Mouse (Mus musculus) kidney, postnatal 0 days (tissue): ENCODE measurements at regions not wholly inside any gene's neighbourhood (a gene's known extent, or its start where the extent isn't known, plus 50 kb on each side); places are given as distances from the start of the nearest gene placed in this dataset.

Experiments used
- ATAC-seq: fragments of 200-750 bp; cut with Nextera tagmentation; replicated peaks from 2 replicates; pipeline ENCODE4 v1.8.0; 2017; ENCODE audit warnings: low read depth, moderate number of reproducible peaks, moderate TSS enrichment, moderate library complexity; ENCODE audit not compliant: low FRiP score
- DNase-seq: peaks from one replicate; pipeline ENCODE4 v3.0.0-alpha.2; 2016; ENCODE audit warnings: low spot score
- H3K27ac ChIP-seq: fragments of 300-500 bp; sonication (generic); 2 replicates; pipeline ENCODE4 v1.5.1; 2014; ENCODE audit warnings: mild to moderate bottlenecking
- H3K27me3 ChIP-seq: fragments of 300-500 bp; sonication (generic); 2 replicates; pipeline ENCODE4 v1.6.1; 2014; ENCODE audit warnings: low read length, mixed read lengths; ENCODE audit not compliant: insufficient read depth
- H3K36me3 ChIP-seq: fragments of 300-500 bp; sonication (generic); 2 replicates; pipeline ENCODE4 v1.6.1; 2014; ENCODE audit warnings: low read length, mixed read lengths; ENCODE audit not compliant: insufficient read depth
- H3K4me1 ChIP-seq: fragments of 300-500 bp; sonication (generic); replicated peaks from 2 replicates; pipeline ENCODE4 v1.6.1; 2014; ENCODE audit warnings: antibody characterized with exemption, low read length, mixed read lengths; ENCODE audit not compliant: insufficient read depth
- H3K4me2 ChIP-seq: fragments of 300-500 bp; sonication (generic); 2 replicates; pipeline ENCODE4 v1.6.1; 2014; ENCODE audit warnings: mild to moderate bottlenecking, low read length, moderate library complexity, mixed read lengths
- H3K4me3 ChIP-seq: fragments of 300-500 bp; sonication (generic); replicated peaks from 2 replicates; pipeline ENCODE4 v1.5.1; 2014; ENCODE audit warnings: low read depth, low read length
- H3K9ac ChIP-seq: fragments of 300-500 bp; sonication (generic); 2 replicates; pipeline ENCODE4 v1.6.1; 2014; ENCODE audit warnings: low read depth, low read length
- H3K9me3 ChIP-seq: fragments of 300-500 bp; sonication (generic); replicated peaks from 2 replicates; pipeline ENCODE4 v1.6.1; 2016; ENCODE audit warnings: low read length, inconsistent platforms, mixed read lengths
- CTCF ChIP-seq: IDR thresholded peaks from 2 replicates; pipeline ENCODE4 v1.5.1; 2016; ENCODE audit warnings: antibody characterized with exemption, low read depth, mild to moderate bottlenecking, moderate library complexity
- WGBS: fragments of 180-500 bp; shearing (Covaris S2); extraction: QIAGEN DNeasy Blood & Tissue Kit; methylation state at CpG from one replicate; pipeline ENCODE4 v1.1.7; 2014; 5-methylcytosine and 5-hydroxymethylcytosine counted together

DNA sequence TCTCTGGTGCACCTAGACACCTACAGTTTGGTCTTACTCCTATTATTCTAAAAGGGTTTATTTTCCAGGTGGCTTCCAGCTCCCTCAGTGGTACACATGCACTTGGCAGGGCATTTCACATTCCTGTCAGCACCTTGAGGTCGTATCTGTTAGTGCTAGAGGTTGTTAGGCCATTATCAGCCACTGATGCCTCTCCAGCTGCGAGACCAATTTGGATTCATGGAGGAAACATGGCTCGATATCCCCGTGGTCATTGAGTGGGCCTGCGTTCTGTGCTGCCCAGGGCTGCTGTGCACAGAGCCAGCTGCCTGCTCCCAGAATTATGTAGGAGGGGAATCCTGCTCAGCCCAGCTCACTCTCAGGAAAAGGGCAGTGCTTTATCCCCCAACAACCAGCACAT is 60.1 kb upstream of the Irx1 start:
- no peak for ATAC-seq
- no peak for TF ChIP-seq CTCF
- no peak overlapping the region for H3K4me2 ChIP-seq
- H3K4me3 ChIP-seq, result no peak overlapping the region
- H3K27me3 ChIP-seq, result no peaks in the 10 kb centered on the region
- no peaks in the 10 kb centered on the region for H3K9me3 ChIP-seq
- H3K9ac ChIP-seq, result no peak overlapping the region
- no peaks in the 10 kb centered on the region for H3K4me1 ChIP-seq
- no peak for DNase-seq
- 61% methylated on average over 5 of the region's 5 CpGs for WGBS
- no peaks in the 10 kb centered on the region for H3K36me3 ChIP-seq
- no peak overlapping the region for H3K27ac ChIP-seq

- DNase-seq (no peak), ATAC-seq (no peak)
- no peaks in the 10 kb centered on the region for H3K9me3 ChIP-seq
- no peak overlapping the region for H3K27ac ChIP-seq
- H3K4me3 ChIP-seq, result no peak overlapping the region
- H3K4me2 ChIP-seq, result no peak overlapping the region
- no peaks in the 10 kb centered on the region for H3K4me1 ChIP-seq
- no peaks in the 10 kb centered on the region for H3K36me3 ChIP-seq
- H3K27me3 ChIP-seq, result no peaks in the 10 kb centered on the region
- no peak for TF ChIP-seq CTCF
- no peak overlapping the region for H3K9ac ChIP-seq
- 86% methylated on average over 5 of the region's 5 CpGs for WGBS
Observed at GRCm38 (mm10) chr13:72043930-72044470, 80.5 kb upstream of the Irx1 start.

DNA sequence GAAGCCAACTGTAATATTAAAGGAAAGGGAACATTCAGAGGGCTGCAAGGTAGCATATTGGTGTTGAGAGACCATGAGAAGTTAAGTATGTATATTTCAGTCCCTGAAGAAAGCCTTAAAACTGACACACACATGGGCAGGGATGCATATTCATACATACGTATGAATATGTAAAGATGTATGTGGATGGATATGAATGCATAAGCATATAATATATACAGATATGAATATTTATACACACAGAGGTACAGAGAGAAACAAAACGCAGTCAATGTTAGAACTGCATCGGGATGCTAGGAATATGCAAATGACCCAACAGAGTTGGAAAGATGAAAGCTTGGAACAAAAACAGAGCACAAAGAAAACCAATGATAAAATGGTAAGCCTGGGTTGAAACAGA is 92.9 kb upstream of the Irx1 start:
- DNase-seq (no peak), ATAC-seq (no peak)
- WGBS, result 96% methylated on average over 3 of the region's 3 CpGs
- H3K27ac ChIP-seq, result no peak overlapping the region
- H3K9ac ChIP-seq, result no peak overlapping the region
- H3K4me3 ChIP-seq, result no peak overlapping the region
- H3K4me2 ChIP-seq, result no peak overlapping the region
- TF ChIP-seq CTCF, result no peak
- H3K36me3 ChIP-seq, result no peaks in the 10 kb centered on the region
- no peaks in the 10 kb centered on the region for H3K4me1 ChIP-seq
- no peaks in the 10 kb centered on the region for H3K9me3 ChIP-seq
- H3K27me3 ChIP-seq, result no peaks in the 10 kb centered on the region

- Histone ChIP-seq H3K9me3 (no peaks in the 10 kb centered on the region), H3K4me1 (no peaks in the 10 kb centered on the region), H3K27me3 (no peaks in the 10 kb centered on the region), H3K27ac (no peak overlapping the region), H3K9ac (no peak overlapping the region), H3K4me2 (no peak overlapping the region), H3K4me3 (no peak overlapping the region), H3K36me3 (no peaks in the 10 kb centered on the region)
- DNase-seq (no peak), ATAC-seq (no peak)
- WGBS, result 32% methylated on average over 6 of the region's 6 CpGs
- no peak for TF ChIP-seq CTCF
Observed at GRCm38 (mm10) chr13:72061659-72062058, 98.1 kb upstream of the Irx1 start.

DNA sequence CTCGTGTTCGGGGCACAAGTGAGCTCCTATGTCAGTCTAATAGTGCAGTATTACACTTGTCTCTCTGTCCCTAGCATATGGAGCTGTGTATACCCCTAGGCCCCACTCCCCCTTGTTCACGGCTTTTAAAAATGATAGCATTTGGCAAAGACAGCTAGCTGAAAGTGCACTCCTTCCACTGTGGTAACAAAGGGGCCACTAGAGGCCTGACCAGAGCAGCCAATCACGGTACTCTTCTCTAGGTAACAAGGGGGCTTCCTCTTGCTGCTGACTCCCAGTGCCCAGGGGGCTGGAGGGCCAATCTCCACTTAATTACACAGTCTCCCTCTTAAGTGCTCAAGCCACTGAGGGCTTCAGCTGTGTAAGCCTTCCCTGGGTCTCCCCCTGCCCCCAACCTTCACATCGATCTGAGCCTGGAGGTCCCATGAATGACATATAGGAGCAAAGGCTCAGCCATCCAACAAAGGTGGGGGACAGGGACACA is 99.8 kb upstream of the Irx1 start:
- no peak overlapping the region for H3K27ac ChIP-seq
- DNase-seq (no peak), ATAC-seq (no peak)
- H3K4me3 ChIP-seq, result no peak overlapping the region
- H3K27me3 ChIP-seq, result no peaks in the 10 kb centered on the region
- no peak for TF ChIP-seq CTCF
- H3K4me1 ChIP-seq, result no peaks in the 10 kb centered on the region
- no peak overlapping the region for H3K9ac ChIP-seq
- H3K9me3 ChIP-seq, result no peaks in the 10 kb centered on the region
- H3K4me2 ChIP-seq, result no peak overlapping the region
- H3K36me3 ChIP-seq, result no peaks in the 10 kb centered on the region
- 52% methylated on average over 5 of the region's 5 CpGs for WGBS

DNA sequence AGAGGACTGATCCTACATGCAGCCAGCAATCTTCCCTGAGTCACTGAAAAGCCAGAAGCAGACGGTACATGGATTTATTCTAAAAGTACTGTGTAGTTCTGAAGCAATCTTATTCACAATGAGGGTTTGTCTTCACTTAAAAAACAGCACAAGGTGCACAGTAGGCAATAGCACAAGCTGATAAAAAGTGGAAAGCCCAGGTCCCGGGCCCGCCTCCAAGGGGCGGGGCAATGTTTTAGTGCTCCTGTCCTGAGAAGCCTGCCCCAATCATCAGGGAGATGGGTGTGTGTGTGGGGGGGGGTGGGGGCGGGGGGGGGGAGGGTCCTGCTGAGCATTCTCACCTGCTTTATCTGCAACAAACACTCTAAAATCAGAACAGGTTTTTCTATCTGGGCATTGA is 133.1 kb upstream of the Irx1 start:
- no peak overlapping the region for H3K4me2 ChIP-seq
- H3K4me3 ChIP-seq, result no peak overlapping the region
- no peaks in the 10 kb centered on the region for H3K9me3 ChIP-seq
- H3K4me1 ChIP-seq, result no peaks in the 10 kb centered on the region
- ATAC-seq, result no peak
- no peaks in the 10 kb centered on the region for H3K36me3 ChIP-seq
- TF ChIP-seq CTCF, result no peak
- no peak overlapping the region for H3K27ac ChIP-seq
- 69% methylated on average over 4 of the region's 5 CpGs for WGBS
- no peaks in the 10 kb centered on the region; the same call in 1 of the 2 replicates for H3K27me3 ChIP-seq
- no peak for DNase-seq
- H3K9ac ChIP-seq, result no peak overlapping the region

DNA sequence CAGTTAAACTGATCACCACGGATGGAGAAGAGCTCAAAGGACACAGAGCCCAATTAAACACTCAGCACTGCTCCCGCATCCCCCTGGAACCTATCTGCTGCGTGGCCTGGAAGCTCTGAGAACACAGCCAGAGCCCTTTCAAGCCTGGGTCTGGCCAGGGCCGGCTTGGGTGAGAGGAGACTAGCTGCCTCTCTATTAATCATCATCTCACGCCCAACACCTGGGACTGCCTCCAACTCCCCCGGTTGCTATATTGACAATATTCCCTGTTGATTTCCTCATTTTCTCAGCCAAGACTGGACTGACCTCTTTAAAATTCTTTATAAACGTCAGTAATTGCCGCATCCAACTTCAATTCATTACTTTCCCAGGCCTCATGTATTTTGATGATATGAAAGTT is 133.7 kb upstream of the Irx1 start:
- no peak for ATAC-seq
- H3K36me3 ChIP-seq, result no peaks in the 10 kb centered on the region
- no peaks in the 10 kb centered on the region; the same call in 1 of the 2 replicates for H3K27me3 ChIP-seq
- no peaks in the 10 kb centered on the region for H3K4me1 ChIP-seq
- WGBS, result 37% methylated on average over 8 of the region's 8 CpGs
- TF ChIP-seq CTCF, result no peak
- H3K9ac ChIP-seq, result no peak overlapping the region
- H3K4me2 ChIP-seq, result no peak overlapping the region
- H3K27ac ChIP-seq, result no peak overlapping the region
- no peaks in the 10 kb centered on the region for H3K9me3 ChIP-seq
- DNase-seq, result no peak
- no peak overlapping the region for H3K4me3 ChIP-seq
